Mouse (Mus musculus) right cerebral cortex, adult 18-20 months (tissue): ENCODE measurements around the gene Otos.
A peak's percentile ranks its signal among the peaks of the same experiment; 100 is the strongest.

ENCODE experiments used
- DNase-seq: peaks from one replicate; pipeline ENCODE4 v3.0.0; 2022; ENCODE audit warnings: mixed read lengths

Otos gene

DNA sequence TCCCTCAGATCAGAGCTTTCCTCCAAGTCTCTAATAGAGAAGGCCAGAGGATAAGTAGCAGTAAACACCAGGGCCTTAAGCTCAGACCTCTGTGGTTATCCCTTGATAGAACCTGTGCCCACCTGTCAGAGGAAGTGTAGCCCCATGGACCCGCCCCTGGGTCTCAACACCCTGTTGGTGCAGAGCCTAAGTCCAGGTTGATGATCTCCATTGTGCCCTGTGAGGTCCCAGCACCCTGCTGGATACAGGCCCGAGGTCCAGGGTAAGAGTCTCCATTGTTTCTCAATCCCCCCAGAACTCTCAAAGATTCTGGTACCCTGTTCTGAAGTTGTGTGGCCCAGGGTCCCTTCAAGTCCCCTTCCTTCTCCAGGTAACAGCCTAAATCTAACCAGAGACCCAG, 2.5 kb downstream of the Otos start:
- DNase-seq, result no peak

DNA sequence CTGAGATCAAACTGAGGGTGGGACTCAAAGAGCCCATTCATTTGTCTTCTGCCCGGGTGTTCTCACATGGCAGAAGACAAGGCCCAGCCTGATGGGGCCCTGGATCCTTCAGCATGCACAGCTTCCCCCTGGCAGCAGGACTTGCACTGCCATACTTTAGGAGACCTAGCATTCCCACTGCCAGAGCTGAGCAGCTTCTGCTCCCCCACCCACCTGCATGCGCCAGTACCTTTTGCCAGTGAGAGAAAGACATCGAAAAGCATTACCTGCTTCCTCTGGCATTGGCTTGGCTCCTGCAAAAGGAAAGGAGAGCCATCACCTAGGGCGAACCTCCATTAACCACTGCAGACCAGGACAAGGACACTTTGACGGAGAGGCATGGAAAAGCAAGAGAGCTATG, 3.7 kb downstream of the Otos start:
- no peak for DNase-seq

DNA sequence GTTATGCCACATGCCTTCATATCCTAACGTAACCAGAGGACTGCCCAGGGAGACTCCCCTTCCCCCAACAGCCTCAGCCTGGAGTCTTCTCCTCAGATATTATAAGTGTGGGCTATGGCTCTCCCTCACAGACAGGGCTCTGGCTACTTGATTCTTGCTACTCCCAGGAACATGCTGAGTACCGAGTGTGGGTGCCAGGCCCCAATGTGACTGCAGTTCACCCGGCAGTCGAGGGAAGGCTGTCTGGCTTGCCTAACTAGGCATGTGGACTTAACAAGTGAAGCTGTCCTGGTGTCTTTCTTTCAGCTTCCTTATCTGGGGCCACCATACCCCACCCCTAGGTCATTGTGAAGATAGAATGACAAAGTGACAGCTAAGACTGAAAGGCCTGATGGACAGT, 5.0 kb downstream of the Otos start:
- no peak for DNase-seq

DNA sequence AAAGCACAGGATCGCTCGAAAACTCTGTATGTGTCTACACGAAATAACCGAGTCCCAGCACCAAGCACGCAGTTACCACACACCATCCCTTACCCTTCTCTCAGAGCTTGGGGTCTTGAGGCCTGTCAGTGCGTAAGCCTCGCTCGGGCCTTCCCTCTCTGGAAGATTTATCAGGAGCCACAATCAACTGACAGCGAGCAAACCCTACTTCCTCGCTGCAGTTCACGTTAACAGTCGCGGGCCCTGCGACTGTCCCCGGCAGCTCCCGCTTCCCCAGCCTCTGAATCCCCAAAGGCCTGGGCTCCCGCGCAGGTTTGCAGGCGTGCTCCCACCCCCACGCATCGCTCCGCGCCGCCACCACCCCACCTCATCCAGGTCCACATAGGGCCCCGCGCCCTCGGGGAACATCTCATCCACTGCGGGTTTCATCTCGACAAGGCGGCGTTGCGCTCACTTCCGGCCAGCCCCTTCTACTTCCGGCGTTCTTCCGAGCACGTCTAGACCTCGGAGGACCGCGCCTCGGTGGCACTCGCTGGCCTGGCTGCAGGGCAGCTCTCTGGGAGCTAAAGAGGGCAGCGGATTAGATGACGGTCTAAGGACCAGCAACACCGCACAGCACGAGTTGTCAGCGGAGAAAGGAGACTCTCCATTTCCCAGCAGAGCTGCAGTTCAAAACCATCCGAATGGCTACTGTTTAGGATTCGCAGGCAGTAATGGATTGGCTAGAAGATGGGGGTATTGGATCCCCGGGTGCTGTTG, 6.9 kb downstream of the Otos start, which contains the start of gene Cops9:
Cops9 (minus strand) TSS at position 472 of the 759 bp plus-strand sequence.
- peak; percentile 91 for DNase-seq

DNA sequence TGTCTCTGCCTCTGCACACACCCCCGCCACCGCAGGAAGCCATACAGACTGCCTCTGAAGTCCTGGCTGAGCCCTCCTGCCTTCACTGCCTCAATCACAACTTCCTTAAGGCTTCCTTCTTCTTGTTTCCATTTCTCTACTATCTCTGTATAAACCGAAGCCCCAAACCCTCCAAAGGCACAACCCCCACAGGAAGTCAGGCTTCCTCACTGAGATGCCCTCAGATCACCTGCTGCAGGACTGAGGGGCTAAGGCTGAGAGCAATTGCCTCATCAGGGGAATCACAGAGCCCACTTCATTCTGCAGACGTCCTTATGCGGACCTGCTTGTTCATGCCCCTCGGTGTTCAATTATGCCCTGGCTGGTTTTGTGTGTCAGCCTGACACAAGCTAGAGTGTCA, 8.2 kb downstream of the Otos start:
- no peak for DNase-seq

DNA sequence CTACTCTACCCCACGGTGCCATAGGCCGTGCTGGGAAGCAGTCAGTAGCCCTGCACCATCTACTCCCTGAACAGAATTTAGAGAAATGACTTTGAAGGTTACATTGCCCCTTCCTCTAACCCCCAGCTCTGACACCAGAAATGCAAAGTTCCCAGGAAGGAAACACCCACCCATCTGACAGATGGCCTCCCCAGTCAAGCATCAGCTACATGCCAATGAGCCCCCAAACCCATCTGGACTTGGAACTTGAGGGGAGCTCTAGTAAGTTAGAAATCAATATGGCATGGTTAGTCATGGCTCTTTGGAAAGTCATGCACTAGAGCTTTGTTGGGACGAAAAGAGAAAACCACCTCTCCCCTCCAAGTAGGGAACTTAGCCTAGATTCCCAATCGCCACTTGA, 9.9 kb downstream of the Otos start:
- DNase-seq, result no peak

DNA sequence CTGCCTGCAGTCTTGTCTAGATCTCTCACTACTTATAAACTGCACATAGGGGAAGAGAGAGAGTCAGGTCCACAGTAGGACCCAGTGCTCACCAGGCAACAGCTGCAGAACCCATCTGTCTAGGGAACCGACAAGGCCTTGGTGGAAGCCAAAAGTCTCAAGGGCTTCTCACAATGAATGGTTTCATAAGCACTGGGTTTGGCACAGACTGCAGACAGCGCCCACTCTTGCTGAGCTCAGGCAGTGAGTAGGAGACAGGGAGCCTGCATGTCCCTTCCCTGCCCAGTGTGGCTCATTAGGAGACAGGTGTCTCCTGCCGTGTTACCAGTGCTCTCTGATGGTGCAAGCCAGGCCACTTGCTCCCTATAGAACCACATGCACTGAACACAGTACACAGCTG, 10.5 kb downstream of the Otos start:
- DNase-seq, result peak; percentile 84

DNA sequence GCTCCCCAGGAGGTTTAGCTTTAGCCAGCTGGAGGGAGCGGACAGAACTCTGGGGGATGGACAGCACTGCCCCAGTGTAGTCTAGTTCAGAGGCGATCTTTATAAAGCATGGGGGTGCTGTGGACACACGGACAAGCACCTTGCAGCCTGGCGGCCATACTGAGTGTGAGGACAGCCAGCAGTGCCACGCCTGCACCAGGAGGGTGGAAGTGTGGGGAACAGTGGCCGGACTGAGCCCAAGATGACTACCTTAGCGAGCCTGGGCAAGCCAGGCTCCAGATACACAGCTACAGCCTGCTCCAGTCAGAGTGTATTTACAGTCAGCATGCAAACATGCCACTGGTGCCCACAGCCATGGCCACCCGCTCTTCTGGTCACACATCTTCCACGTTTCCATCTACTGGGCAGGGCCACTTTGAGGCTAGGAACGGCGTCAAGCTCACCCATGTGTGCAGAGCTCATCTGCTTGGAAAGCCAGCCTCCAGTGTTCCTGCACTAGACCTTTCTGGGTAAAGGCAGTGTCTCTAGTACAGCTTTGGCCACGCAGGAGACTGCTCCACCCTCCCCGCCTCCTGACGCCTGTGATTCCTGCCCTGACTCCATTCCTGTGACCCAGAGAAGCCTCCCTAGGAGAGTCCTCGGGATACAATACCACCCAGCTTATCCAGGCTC, 11.0 kb downstream of the Otos start:
- no peak for DNase-seq

DNA sequence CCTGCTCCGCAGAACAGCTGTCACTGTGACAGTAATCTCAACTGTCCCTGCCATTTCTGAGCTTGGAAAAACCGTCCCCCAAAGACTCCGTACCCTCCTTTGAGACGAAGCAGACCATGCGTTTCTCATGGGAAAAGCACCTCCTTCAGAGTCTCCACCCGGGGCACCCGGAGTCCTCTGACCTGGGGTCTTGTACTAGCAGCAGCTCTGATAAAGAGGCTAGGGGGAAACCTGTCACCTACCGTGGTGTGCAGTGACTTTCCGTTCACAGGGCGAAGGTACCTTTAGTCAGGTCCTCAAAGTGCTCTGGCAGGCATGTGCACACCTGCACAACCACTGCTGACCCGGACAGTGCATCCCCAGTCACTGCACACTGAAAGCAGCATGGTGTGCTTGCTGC, 12.0 kb downstream of the Otos start:
- DNase-seq, result no peak

DNA sequence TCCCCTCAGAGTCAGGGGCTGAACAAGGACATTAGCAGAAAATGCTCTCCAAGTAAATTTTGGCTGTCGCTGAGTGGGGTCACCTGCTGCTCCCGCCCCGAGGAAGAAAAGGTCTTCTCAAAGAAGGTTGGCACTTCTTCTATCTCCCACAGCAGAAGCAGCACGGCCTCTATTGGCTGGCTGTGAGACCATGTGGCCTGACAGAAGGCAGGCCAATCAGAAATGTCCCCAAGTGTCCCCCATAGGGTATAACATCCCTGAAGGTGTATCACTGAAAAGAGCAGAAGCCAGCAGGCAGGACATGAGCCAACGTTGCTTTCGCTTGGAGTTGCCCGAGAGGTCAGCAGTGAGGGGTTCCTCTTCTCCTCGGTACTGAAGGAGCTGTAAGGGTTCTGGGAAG, 12.6 kb downstream of the Otos start:
- DNase-seq, result no peak

DNA sequence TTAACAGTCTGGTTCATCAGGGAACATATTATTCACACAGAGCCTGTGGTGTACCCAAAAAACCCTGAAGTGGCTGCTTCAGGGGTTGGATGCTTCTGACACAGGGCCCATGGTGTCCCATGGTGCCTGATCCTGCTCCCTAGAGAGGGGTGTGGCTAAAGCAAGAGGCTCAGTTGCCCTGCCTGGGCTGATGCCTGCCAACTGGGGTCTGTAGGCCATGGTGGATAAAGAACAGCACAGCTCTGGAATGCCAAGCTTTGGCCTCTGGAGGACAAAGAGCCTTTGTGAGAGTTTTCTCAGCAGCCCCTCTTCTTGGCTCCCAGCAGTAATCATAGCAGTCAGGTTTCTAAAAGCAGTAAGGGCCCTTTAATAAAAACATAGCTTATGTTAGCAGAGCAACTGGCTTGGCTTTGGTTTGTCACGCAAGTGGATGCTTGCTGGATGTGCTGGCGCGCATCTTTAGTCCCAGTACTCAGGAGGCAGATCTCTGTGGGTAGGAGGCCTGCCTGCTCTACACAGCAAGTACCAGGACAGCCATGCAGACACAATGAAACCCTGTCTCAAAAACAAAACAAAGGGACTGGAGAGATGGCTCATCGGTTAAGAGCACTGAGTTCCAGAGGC, 13.6 kb downstream of the Otos start:
- no peak for DNase-seq

DNA sequence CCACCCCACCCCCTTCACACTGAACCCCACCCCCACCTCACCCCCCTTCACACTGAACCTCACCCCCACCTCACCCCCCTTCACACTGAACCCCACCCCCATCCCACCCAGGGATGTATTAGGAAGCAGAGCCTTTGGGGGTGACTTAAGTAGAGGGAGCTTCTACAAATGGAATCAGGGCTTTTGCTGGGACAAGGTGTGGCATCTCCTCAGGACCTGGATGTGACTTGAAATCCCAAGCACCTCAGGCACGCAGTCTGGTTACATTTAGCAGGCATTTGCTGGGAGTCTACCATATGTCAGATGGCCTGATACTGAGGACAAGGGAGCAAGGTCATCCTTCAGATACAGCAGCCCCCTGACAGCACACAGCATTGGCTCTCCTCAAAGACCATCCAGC, 14.1 kb downstream of the Otos start:
- no peak for DNase-seq

DNA sequence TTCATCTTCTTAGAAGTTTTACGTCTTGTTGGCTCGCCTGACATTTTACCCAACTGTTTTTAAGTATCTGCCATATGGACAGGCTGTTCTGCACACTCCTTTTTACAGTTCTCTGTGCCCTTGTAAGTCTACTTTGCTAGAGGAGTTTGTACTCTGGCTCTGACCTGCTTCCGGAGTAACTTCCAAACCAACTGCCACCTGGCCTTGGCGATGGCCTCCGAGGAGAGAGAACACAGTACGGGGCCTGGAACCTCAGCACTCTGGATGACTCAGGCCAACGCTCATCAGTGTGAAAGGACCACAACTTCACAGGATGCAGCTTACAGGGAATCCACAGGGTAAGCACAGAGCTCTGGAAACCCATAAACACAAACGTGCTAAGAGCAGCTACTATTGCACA, 14.9 kb downstream of the Otos start:
- no peak for DNase-seq

DNA sequence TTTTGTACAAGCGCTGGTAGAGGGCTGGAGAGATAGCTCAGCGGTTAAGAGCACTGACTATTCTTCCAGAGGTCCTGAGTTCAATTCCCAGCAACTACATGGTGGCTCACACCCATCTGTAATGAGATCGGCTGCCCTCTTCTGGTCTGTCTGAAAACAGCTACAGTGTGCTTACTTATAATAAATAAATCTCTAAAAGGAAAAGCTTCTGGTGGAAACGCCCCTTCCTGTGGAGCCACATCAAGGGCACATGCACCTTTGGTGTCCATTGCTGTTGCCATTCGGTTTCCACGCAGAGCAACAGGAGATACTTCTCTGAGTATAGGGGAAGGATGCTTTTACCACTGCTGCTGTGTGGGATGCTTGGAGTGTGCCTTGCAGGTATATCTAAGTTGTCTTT, 15.7 kb downstream of the Otos start:
- DNase-seq, result no peak

DNA sequence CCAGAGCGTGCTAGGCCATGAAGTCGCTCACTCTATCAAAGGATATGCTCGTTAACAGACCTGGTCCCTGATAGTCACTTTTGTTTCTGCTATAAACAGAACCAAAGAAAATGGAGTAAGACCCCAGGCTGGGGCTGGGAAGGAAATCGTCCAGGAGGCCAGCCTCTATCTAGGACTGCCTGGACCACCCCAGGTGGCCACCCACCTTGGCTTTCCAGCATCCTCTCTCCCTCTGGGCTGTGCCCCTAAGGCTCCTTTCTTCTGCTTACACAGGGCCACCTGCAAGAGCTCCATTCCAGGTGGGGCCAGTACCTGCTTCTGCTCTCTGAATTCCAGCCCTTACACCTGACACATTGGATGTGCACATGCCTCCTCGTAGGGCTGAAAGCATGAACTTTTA, 16.4 kb downstream of the Otos start:
- DNase-seq, result no peak

DNA sequence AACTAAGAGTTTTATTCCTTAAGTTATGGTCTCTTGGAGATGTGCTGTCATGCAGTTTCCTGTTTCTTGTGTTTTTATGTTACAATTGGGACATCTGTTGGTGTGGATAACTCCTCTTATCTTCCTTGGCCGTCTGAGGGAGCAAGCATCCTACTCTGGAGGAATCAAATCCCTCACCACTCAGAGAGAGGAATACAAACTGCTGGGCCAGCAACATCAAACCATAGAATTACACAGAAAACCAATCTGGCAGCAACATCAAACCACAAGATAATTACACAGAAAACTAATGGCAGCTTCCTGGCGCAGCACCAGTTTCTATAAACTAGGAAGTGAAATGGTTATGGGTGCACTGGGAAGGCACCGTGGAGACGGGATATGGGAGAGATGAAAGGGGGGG, 20.4 kb downstream of the Otos start:
- no peak for DNase-seq

DNA sequence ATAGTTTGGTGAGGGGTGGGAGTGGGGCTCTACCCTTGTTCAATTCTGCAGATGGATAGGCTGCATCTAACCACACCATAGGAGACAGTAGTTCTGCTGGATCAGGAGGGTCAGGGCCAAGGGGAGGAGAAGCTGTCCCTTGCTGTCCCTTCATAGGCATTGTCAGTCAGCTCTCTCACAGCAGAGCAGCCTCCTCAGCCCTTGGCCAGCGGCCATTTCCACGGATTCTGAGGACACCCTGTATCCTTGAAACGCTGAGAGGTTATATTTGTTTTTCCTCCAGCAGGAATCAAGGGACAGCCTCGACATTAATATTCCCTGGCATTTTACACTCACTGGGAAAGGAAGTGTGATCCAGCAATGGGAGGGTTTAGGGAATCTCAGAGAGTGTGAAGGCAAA, 30.3 kb downstream of the Otos start:
- no peak for DNase-seq

DNA sequence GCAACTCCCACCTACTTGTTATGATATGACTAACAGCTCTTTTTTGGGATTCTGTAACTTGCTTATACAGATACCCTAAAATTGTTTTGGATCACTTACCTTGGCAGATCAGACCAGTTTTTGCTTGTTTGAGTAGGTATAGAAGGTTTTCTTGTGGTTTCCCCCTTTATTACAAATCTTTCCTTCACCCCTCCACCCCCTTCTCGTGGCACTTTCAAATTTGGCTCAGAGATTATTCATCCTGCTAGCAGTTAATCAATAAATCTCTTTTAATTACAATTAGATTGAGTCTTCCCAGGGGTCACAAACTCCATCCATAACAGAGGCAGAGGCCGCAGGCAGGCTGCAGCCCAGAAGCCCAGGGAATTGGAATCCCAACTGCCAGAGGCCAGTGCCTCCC, 31.2 kb downstream of the Otos start, which contains the start of gene Olfr12:
Olfr12 (plus strand) TSS at position 301 of the 400 bp plus-strand sequence.
- DNase-seq, result no peak

DNA sequence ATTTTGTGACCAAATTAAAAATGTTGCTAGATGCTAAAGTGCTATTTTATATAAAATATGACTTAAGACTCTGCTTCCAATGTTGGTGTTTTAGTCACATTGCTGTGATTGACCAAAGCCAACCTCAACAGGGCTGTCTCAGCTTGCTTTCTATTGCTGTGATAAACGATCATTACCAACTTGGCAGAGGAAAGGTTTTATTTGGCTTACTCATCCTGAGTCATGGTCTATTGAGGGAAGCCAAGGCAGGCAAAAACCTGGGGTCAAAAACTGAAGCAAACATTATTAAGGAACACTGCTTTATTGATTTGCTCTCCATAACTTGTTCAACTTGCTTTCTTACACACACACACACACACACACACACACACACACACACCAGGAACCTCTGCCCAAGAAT, 32.6 kb downstream of the Otos start:
- no peak for DNase-seq

DNA sequence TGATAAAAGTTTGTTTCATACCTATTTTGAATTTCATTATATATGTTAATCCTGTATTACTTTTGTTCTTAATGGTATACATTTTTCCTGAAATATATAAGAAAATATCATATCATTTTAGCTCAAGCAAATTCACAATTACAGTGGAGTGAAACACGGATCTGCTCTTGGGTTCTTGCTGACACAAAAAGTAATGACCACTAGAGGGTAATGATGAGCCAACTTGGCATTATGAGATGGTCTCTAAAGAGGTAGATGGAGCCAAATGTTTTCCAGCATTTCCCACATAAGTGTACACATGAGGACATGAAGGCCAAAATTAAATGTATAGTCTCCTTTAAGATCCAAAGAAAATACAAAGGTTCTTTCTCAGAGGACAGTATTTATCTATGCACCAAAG, 34.1 kb downstream of the Otos start:
- no peak for DNase-seq

DNA sequence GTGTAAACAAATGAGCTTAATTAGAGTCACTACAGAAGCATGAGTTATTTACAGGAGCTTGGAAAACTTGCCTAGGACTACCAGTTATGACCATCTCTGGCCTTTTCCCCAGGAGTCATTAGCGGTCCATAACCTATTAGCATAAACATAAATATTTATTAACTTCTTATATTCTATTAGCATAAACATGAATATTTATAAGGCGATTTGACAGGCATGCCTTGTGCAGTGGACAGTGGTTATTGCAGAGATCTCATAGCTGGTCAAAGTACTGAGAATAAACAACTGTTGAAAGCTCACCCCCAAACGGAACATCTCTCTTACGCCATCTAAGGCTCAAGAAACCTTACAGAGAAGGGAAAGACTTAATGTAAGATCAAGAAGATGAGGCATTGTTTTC, 35.5 kb downstream of the Otos start:
- no peak for DNase-seq

DNA sequence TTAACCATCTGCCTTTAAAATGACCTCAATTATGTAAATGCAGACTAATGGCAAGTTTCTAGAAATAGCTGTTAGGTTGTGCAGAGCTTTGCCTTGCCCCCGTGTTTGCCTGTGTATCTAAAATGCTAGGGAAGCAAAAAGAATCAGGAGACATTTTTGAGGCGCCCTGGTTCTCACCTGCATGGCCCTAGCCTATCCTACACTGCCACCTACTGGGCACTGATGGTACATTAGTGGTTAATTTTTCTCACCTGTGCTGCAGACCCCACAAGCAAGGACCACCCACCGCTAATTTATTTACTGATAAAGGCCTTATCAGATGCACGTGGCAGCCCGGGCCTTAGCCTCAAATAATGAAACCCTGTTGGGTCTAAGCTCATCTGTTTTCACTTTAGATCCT, 37.6 kb downstream of the Otos start:
- peak; percentile 44 for DNase-seq

DNA sequence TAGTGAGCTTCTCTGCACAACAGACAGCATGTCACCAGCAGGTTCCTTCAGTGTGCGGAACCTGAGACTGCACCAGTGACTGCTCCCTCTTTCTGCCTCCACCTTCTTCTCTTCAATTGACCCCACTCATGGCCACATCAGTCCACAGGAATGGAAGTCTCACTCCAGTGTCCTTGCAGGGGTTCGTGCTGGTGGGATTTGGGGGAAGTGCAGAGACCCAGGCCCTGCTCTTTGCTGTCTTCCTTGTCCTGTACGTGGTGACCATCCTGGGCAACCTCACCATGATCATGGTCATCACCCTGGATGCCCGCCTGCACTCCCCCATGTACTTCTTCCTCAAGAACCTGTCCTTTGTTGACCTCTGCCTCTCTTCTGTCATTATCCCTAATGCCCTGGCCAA, 40.9 kb downstream of the Otos start:
- DNase-seq, result no peak

DNA sequence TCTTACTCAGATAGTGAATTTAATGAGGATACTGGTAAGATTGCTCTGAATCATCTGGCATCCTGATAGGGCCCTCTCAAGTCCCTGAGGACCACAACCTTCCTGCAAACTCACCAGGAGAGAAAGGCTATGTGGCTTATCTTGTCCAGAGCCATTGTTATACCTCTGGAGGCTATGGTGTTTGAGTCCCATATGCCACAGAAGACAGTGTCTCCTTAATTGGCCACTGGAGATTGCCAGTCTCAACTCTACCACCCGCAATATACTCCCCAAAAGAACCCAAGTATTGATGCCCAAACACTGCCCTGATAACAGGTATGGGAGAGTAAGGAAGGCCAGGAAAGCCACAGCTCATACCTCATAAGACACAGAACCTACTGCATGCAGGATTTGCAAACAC, 43.2 kb downstream of the Otos start, which contains the start of gene Olfr1410:
Olfr1410 (plus strand) TSS at position 301 of the 400 bp plus-strand sequence.
- DNase-seq, result no peak
